Mouse (Mus musculus) forebrain, embryonic 12.5 days (tissue): ENCODE results near the gene Mrs2. TPM values are rescaled to one million over a fixed set of nuclear protein-coding genes. Genes with fewer than 3 reads are reported as not detected.

Source experiments
- ATAC-seq: fragments of 200-750 bp; cut with Nextera tagmentation; 2 replicates; pipeline ENCODE4 v1.8.0; 2017; ENCODE audit warnings: moderate TSS enrichment; ENCODE audit not compliant: low FRiP score
- H3K27ac ChIP-seq: fragments of 300-500 bp; sonication (generic); 2 replicates; pipeline ENCODE4 v1.5.1; 2016; ENCODE audit warnings: mild to moderate bottlenecking
- H3K27me3 ChIP-seq: fragments of 300-500 bp; sonication (generic); 2 replicates; pipeline ENCODE4 v1.6.1; 2016; ENCODE audit warnings: mild to moderate bottlenecking
- H3K36me3 ChIP-seq: fragments of 300-500 bp; sonication (generic); replicated peaks from 2 replicates; pipeline ENCODE4 v1.6.1; 2016; ENCODE audit warnings: mild to moderate bottlenecking
- H3K4me1 ChIP-seq: fragments of 300-500 bp; sonication (generic); 2 replicates; pipeline ENCODE4 v1.6.1; 2016
- H3K4me2 ChIP-seq: fragments of 300-500 bp; sonication (generic); 2 replicates; pipeline ENCODE4 v1.6.1; 2016; ENCODE audit warnings: mild to moderate bottlenecking, moderate library complexity
- H3K4me3 ChIP-seq: fragments of 300-500 bp; sonication (generic); replicated peaks from 2 replicates; pipeline ENCODE4 v1.5.1; 2016; ENCODE audit warnings: mild to moderate bottlenecking
- H3K9ac ChIP-seq: fragments of 300-500 bp; sonication (generic); 2 replicates; pipeline ENCODE4 v1.6.1; 2016; ENCODE audit warnings: mild to moderate bottlenecking
- H3K9me3 ChIP-seq: fragments of 300-500 bp; sonication (generic); 2 replicates; pipeline ENCODE4 v1.6.1; 2016
- WGBS: fragments of 180-500 bp; shearing (Covaris S2); methylation state at CpG from one replicate; pipeline ENCODE4 v1.1.7; 2016; 5-methylcytosine and 5-hydroxymethylcytosine counted together
- polyA plus RNA-seq: library from polyadenylated mRNA; unstranded; fragments of >200 nt; fragmentation: Nextera tagmentation; extraction: Ambion mirVana; gene quantifications from 2 replicates; pipeline ENCODE4 v1.2.1, GENCODE M21; 2016

The Mrs2 gene
- polyA plus RNA-seq, 1 experiment from 2014 or later = 23.8 TPM

DNA sequence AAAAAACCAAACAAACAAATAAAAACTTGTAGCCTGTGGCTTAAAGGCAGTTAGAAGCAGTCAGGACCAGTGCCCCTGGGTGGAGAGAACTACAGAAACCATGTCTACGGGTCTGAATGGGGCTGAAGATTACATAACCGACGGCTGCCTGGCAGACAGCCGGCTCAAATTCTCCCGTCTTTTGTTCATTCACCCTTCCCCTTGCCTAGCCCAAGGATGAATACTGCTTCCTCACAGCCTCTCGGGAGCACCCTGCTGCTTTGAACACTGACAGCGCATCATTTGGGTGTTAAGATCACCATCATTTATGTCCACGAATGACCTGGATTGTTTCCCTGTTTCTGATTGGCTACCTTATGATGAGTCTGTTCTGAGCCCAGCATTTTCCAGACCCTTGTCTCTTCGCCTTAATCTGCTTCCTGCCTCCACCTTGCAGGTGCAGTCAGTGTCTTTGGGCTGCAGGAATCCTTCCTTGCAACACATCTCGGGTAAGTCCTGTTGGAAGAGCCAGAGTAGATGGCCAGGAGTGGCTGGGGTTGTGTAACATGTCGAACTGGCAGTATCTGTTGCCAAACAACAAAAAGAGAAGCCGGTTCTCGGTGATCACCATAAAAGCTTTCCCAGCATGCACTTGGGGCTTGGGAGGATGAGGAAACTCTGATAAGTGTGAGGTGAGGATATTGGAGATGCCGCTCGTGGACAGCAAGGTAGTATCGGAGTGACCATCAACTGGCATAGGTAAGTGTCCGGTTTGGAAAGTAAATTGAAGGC lies 77.5 kb downstream of the Mrs2 start, which contains the start of gene Gpld1:
Gene Gpld1 (plus strand): TSS at position 641 of the 771 bp plus-strand sequence.
- no peak within 1 kb of the TSS for H3K9ac ChIP-seq
- no peak for ATAC-seq
- no peaks in the 10 kb centered on the region for H3K36me3 ChIP-seq
- H3K27ac ChIP-seq = no peak within 1 kb of the TSS
- no peaks in the 10 kb centered on the region for H3K9me3 ChIP-seq
- H3K27me3 ChIP-seq = 0 out of 2 replicates have a peak, but pooled peaks cover 4% of the 10 kb centered on the region
- 49% methylated on average over 17 of the region's 17 CpGs for WGBS
- no peak within 1 kb of the TSS for H3K4me3 ChIP-seq
- H3K4me1 ChIP-seq = peaks cover 14% of the 10 kb centered on the region
- no peak within 1 kb of the TSS for H3K4me2 ChIP-seq

DNA sequence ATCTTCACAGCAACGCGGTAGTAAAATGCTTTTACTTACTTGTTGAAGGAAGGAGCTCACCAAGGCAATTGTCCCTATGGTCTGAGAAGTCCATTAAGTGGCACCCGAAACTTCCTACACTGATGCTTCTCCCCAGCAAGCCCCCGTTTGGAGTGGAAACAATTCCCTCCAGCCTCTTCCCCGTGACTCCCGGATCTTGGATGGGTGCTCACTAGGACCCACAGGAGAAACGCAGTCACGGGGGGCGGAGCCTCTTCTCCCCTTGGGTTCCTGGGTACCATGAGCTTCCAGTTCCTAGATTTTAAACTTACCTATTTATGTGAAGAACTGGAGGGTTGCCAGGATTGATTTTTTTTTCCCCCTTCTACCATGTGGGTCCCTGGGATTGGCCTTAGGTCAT lies 80.7 kb downstream of the Mrs2 start:
- Histone ChIP-seq H3K4me2 (no peak overlapping the region), H3K27me3 (0 out of 2 replicates have a peak, but pooled peaks cover 4% of the 10 kb centered on the region), H3K4me1 (peaks cover 17% of the 10 kb centered on the region), H3K9me3 (no peaks in the 10 kb centered on the region), H3K4me3 (no peak overlapping the region), H3K27ac (no peak overlapping the region), H3K36me3 (no peaks in the 10 kb centered on the region), H3K9ac (no peak overlapping the region)
- no peak for ATAC-seq
- 89% methylated on average over 9 of the region's 9 CpGs for WGBS

DNA sequence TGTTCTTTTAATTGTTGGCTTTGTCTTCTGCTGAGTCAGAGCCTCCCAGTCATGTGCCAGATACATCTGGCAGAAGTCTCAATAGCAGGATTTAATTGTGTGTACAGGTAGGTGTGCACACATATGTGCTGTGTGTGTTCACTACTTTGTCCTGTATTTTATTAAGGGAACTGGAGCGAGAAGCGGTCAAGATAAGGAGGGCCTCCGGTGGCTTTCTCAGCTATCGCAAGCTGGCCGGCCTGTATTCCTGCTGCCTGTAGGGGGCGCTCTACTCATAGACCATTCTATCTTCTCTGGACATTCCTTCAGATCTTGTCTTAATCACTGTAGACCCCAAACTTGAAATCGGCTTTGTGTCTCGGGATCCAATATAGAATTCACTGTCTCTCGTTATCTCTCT lies 81.5 kb downstream of the Mrs2 start:
- H3K4me3 ChIP-seq = no peak overlapping the region
- H3K27ac ChIP-seq = no peak overlapping the region
- 27% methylated on average over 9 of the region's 9 CpGs for WGBS
- 0 out of 2 replicates have a peak, but pooled peaks cover 4% of the 10 kb centered on the region for H3K27me3 ChIP-seq
- no peaks in the 10 kb centered on the region for H3K9me3 ChIP-seq
- no peak overlapping the region for H3K9ac ChIP-seq
- peaks cover 17% of the 10 kb centered on the region for H3K4me1 ChIP-seq
- no peaks in the 10 kb centered on the region for H3K36me3 ChIP-seq
- ATAC-seq = no peak
- no peak overlapping the region for H3K4me2 ChIP-seq

DNA sequence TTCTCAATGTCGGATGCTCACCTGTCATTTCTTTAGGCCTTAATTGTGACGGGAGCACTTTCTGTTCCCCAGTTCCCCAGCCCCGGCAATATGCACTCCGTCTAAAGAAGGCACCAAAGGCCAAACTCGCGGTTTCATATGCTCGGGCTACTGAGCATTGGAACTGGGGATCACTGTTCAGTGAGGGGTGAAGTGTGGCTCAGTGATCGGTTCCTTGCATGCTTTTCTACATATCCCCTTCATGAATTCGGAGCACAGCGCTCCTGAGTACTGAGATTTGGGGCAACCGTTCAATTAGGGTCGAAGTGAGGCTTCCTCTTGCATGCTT lies 82.4 kb downstream of the Mrs2 start:
- WGBS = 16% methylated on average over 12 of the region's 12 CpGs
- Histone ChIP-seq H3K27me3 (no peaks in the 10 kb centered on the region), H3K4me2 (peak overlapping the region; percentile 85), H3K4me3 (peak overlapping the region; percentile 91), H3K9me3 (no peaks in the 10 kb centered on the region), H3K9ac (peak overlapping the region; percentile 88), H3K36me3 (no peaks in the 10 kb centered on the region), H3K4me1 (peaks cover 16% of the 10 kb centered on the region), H3K27ac (no peak overlapping the region)
- ATAC-seq = peak; percentile 54

Other genes starting within 250 kb of the Mrs2 start
- 20.9 and 22.3 TPM in 2 replicates for gene BC005537, start 218.7 kb downstream of the Mrs2 start, polyA plus RNA-seq
- 57.4 and 57.8 TPM in 2 replicates for gene Acot13, start 188.8 kb downstream of the Mrs2 start, polyA plus RNA-seq
- 70.3 and 75.0 TPM in 2 replicates for gene Tdp2, start 188.7 kb downstream of the Mrs2 start, polyA plus RNA-seq
- 1.1 and 1.6 TPM in 2 replicates for gene D130043K22Rik, start 175.2 kb downstream of the Mrs2 start, polyA plus RNA-seq
- gene Aldh5a1, start 82.7 kb downstream of the Mrs2 start, polyA plus RNA-seq = 10.6 and 10.9 TPM in 2 replicates
- gene Gpld1, start 77.2 kb downstream of the Mrs2 start, polyA plus RNA-seq = 0.41 and 0.64 TPM in 2 replicates
- 0.86 and 1.9 TPM in 2 replicates for gene Dcdc2a, start 35.6 kb upstream of the Mrs2 start, polyA plus RNA-seq